Mouse (Mus musculus) liver, embryonic 14.5 days (tissue): ENCODE results near the gene Prss48. TPM values are rescaled to one million over a fixed set of nuclear protein-coding genes. Genes with fewer than 3 reads are reported as not detected.

Source experiments
- ATAC-seq: fragments of 200-750 bp; cut with Nextera tagmentation; 2 replicates; pipeline ENCODE4 v1.8.0; 2017; ENCODE audit warnings: moderate number of reproducible peaks, mild to moderate bottlenecking, moderate library complexity; ENCODE audit not compliant: insufficient read depth
- DNase-seq, 3 experiments: peaks; one replicate each; pipeline ENCODE4 v3.0.0-alpha.2; 2012 to 2013; ENCODE audit warnings: low read depth in 3 of 3, low spot score in 3 of 3
- H3K27ac ChIP-seq: fragments of 300-500 bp; sonication (generic); 2 replicates; pipeline ENCODE4 v1.5.1; 2014; ENCODE audit warnings: moderate library complexity, mild to moderate bottlenecking, control low read depth, inconsistent platforms
- H3K27me3 ChIP-seq: fragments of 300-500 bp; sonication (generic); 2 replicates; pipeline ENCODE4 v1.6.1; 2014; ENCODE audit warnings: mild to moderate bottlenecking, low read length, moderate library complexity; ENCODE audit not compliant: control insufficient read depth, insufficient read depth
- H3K36me3 ChIP-seq: fragments of 300-500 bp; sonication (generic); replicated peaks from 2 replicates; pipeline ENCODE4 v1.6.1; 2014; ENCODE audit warnings: low read depth; ENCODE audit not compliant: control insufficient read depth, insufficient read depth
- H3K4me1 ChIP-seq, 2 experiments: fragments of 200-500 bp in 1 of 2; fragments of 300-500 bp in 1 of 2; sonication (generic) in 1 of 2; replicated peaks; 2 replicates each; pipeline ENCODE4 v1.6.1; 2012 to 2014; ENCODE audit warnings: antibody characterized with exemption in 1 of 2, inconsistent platforms in 1 of 2, low read length in 1 of 2; ENCODE audit not compliant: control insufficient read depth in 2 of 2, insufficient read depth in 2 of 2
- H3K4me2 ChIP-seq: fragments of 300-500 bp; sonication (generic); 2 replicates; pipeline ENCODE4 v1.6.1; 2014; ENCODE audit warnings: low read depth, mild to moderate bottlenecking, control low read depth, moderate library complexity
- H3K4me3 ChIP-seq, 2 experiments: fragments of 200-500 bp in 1 of 2; fragments of 300-500 bp in 1 of 2; sonication (generic) in 1 of 2; 2 replicates each; pipeline ENCODE4 v1.5.1; 2012 to 2014; ENCODE audit warnings: low read depth in 2 of 2, low read length in 2 of 2, mild to moderate bottlenecking in 2 of 2, control low read depth in 1 of 2, inconsistent platforms in 1 of 2, moderate library complexity in 1 of 2; ENCODE audit not compliant: insufficient read depth in 1 of 2
- H3K9ac ChIP-seq: fragments of 300-500 bp; sonication (generic); replicated peaks from 2 replicates; pipeline ENCODE4 v1.6.1; 2014; ENCODE audit warnings: mild to moderate bottlenecking, control low read depth, moderate library complexity
- H3K9me3 ChIP-seq: fragments of 300-500 bp; sonication (generic); 2 replicates; pipeline ENCODE4 v1.6.1; 2016; ENCODE audit warnings: low read length, mixed read lengths; ENCODE audit not compliant: control insufficient read depth
- CTCF ChIP-seq: IDR thresholded peaks from 2 replicates; pipeline ENCODE4 v1.5.1; 2016; ENCODE audit warnings: antibody characterized with exemption, low read depth, control low read depth
- EP300 ChIP-seq: IDR thresholded peaks from 2 replicates; pipeline ENCODE4 v1.6.1; 2016; ENCODE audit warnings: antibody characterized with exemption, low read depth
- WGBS: fragments of 180-500 bp; shearing (Covaris S2); extraction: QIAGEN DNeasy Blood & Tissue Kit; methylation state at CpG from one replicate; pipeline ENCODE4 v1.1.7; 2014; ENCODE audit not compliant: insufficient replicate concordance; 5-methylcytosine and 5-hydroxymethylcytosine counted together
- polyA plus RNA-seq, 2 experiments: library from polyadenylated mRNA; depleted of rRNA in 1 of 2; stranded (reverse) in 1 of 2; unstranded in 1 of 2; fragments of >200 nt; fragmentation: Nextera tagmentation in 1 of 2; extraction: Ambion mirVana in 1 of 2; gene quantifications; 2 replicates each; pipeline versions ENCODE4 v1.2.1 to v1.2.3; 2012 to 2014

Gene Prss48
- polyA plus RNA-seq, 2 experiments, result not detected

DNA sequence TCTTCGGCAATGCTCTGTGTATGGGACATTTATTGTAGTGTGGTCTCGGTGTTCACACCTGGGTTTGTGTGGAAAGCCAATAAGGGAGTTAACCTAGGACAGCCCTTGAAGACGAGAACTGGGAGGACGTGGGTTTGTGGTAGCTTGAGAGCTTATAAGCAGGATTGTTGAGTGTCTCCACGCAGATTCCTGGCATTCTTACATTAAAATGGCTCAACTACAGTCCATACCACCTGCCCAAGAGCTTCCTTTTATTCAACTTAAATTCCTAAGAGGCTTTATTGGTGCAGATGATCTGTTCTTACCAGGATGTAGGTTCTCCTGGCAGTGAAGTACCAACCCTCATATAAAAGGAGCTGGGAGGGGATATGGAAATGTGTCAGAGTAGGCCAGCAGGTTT is 649 bp upstream of the Prss48 start:
- Histone ChIP-seq H3K4me3 (no peak overlapping the region), H3K9ac (no peak overlapping the region), H3K27ac (no peak overlapping the region), H3K4me1 (peaks cover 11 to 12% of the 10 kb centered on the region in 2 experiments), H3K4me2 (no peak overlapping the region), H3K9me3 (no peaks in the 10 kb centered on the region), H3K36me3 (no peaks in the 10 kb centered on the region), H3K27me3 (no peaks in the 10 kb centered on the region)
- TF ChIP-seq EP300 (no peak), CTCF (no peak)
- DNase-seq (no peak), ATAC-seq (no peak)
- 76% methylated on average over 5 of the region's 5 CpGs for WGBS

DNA sequence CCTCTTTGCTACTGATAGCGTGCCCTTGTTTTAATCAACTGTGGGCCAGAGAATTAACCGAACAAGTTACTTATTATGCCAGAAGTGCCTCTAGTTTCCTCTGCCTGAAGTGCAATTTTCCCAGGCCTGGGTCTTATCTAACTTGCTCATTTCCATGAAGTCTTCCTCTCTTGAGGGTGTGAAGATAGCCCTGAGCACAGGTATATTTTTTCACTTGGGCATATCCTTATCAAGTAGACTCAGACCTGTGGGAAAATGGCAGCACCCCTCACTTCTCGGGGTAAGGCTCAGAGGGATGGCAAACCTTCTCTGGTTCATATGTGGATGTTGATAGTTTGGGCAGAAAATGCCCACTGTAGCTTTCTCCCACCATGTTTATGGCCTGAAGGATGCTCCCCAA is 1.0 kb downstream of the Prss48 start:
- H3K9me3 ChIP-seq, result no peaks in the 10 kb centered on the region
- no peak overlapping the region for H3K4me3 ChIP-seq
- H3K27ac ChIP-seq, result peak overlapping the region; percentile 38
- peaks cover 11 to 13% of the 10 kb centered on the region in 2 experiments for H3K4me1 ChIP-seq
- peak in 2 of 3 experiments; percentile 9 to 27 for DNase-seq
- 13% methylated on average over 3 of the region's 3 CpGs for WGBS
- peak; percentile 70 for ATAC-seq
- TF ChIP-seq EP300 (peak; percentile 54), CTCF (no peak)
- no peak overlapping the region for H3K9ac ChIP-seq
- peak overlapping the region; percentile 16; the same call in 1 of the 2 replicates for H3K4me2 ChIP-seq
- H3K27me3 ChIP-seq, result no peaks in the 10 kb centered on the region
- H3K36me3 ChIP-seq, result no peaks in the 10 kb centered on the region

DNA sequence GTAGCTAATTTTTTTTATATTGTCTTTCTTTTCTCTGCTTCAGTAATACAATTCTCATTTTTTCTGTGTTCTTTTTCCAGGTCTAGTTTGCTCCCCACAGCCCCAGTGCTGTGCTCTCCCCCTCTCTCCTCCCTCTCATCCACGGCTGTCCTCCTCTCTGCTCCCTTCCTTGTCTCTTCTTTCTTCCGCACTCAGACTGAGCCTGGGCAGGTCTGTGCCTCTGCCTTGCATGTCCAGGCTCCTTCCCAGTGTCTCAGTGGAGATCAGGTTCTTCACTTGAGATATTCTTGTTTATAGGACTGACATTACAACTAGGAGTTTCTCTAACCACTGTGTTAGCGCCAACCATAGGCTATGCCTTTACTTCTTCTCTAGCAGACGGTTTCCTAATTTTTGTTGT is 7.6 kb downstream of the Prss48 start:
- Histone ChIP-seq H3K9me3 (no peaks in the 10 kb centered on the region), H3K9ac (no peak overlapping the region), H3K4me2 (no peak overlapping the region), H3K36me3 (no peaks in the 10 kb centered on the region), H3K27ac (no peak overlapping the region), H3K27me3 (no peaks in the 10 kb centered on the region), H3K4me1 (peaks cover 40 to 48% of the 10 kb centered on the region in 2 experiments), H3K4me3 (no peak overlapping the region)
- TF ChIP-seq EP300 (no peak), CTCF (no peak)
- DNase-seq (no peak), ATAC-seq (no peak)
- WGBS, result 77% methylated on average over 4 of the region's 4 CpGs

DNA sequence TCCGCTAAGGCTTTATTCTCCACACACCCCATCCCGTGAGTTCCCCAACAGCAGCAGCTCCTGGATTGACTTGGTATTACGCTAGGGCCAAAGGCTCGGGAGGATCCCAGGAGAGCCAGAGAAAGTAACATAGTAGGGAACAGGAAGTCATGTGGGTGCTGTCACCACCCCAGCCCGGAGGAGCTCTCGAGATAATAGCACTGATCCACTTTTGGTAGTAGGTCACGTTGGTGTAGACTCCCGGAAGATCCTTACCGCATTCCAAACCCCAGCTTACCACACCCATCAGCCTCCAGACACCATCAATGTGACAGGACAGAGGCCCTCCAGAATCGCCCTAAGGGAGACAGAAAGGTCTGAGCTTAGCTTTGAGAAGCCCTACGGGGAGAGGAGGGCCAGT is 8.5 kb downstream of the Prss48 start:
- peaks cover 40 to 51% of the 10 kb centered on the region in 2 experiments for H3K4me1 ChIP-seq
- no peaks in the 10 kb centered on the region for H3K27me3 ChIP-seq
- no peaks in the 10 kb centered on the region for H3K36me3 ChIP-seq
- no peak for ATAC-seq
- no peak for DNase-seq
- TF ChIP-seq CTCF, result no peak
- no peak for TF ChIP-seq EP300
- no peak overlapping the region for H3K27ac ChIP-seq
- H3K4me3 ChIP-seq, result no peak overlapping the region
- 38% methylated on average over 11 of the region's 11 CpGs for WGBS
- H3K4me2 ChIP-seq, result peak overlapping the region; percentile 27; the same call in 1 of the 2 replicates
- H3K9ac ChIP-seq, result 0 out of 2 replicates have a peak overlapping the region, but pooled peaks have one; percentile 16
- H3K9me3 ChIP-seq, result no peaks in the 10 kb centered on the region

DNA sequence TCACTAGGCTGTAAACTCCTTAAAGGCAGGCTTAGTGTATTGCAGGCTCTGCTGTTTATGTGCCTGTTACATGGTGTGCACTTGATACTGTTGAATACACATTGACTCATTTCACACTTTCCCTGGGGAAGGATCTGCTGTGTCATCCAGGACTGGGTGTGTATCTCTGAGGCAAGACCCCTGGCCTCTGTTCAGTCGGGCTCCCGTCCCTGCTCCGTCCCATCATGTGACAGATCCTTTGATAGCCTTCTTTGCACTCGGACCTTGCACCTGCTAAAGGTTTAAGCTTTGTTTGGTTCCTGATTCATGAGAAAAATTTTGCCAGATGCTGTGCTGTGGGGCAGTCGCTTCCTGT is 10.5 kb downstream of the Prss48 start:
- peak overlapping the region; percentile 85 for H3K27ac ChIP-seq
- H3K4me2 ChIP-seq, result peak overlapping the region; percentile 63
- no peaks in the 10 kb centered on the region for H3K9me3 ChIP-seq
- peak overlapping the region; percentile 50 for H3K9ac ChIP-seq
- TF ChIP-seq EP300, result no peak; the same call in 1 of the 2 replicates
- TF ChIP-seq CTCF, result no peak
- peaks cover 40 to 49% of the 10 kb centered on the region in 2 experiments for H3K4me1 ChIP-seq
- ATAC-seq (peak; percentile 87), DNase-seq (peak; percentile 70 to 76 (median 74))
- H3K27me3 ChIP-seq, result no peaks in the 10 kb centered on the region
- H3K36me3 ChIP-seq, result no peaks in the 10 kb centered on the region
- peak overlapping the region; percentile 3 to 12; a peak in 1 of 4 replicates for H3K4me3 ChIP-seq
- WGBS, result 13% methylated on average over 5 of the region's 5 CpGs
